Mouse (Mus musculus) c-Kit-positive CD71-positive TER-119-positive erythroid progenitor cells, embryonic 14.5 days (primary cell): ENCODE results near the gene Olfr1158.
"Not testable (repeated sequence)": the region's sequence is repeated elsewhere in the genome, so short reads cannot be mapped to it uniquely, and the experiment has no call there.

Experiments
- DNase-seq: peaks from one replicate; pipeline ENCODE4 v3.0.0-alpha.2; 2013; ENCODE audit warnings: low spot score

The Olfr1158 gene

DNA sequence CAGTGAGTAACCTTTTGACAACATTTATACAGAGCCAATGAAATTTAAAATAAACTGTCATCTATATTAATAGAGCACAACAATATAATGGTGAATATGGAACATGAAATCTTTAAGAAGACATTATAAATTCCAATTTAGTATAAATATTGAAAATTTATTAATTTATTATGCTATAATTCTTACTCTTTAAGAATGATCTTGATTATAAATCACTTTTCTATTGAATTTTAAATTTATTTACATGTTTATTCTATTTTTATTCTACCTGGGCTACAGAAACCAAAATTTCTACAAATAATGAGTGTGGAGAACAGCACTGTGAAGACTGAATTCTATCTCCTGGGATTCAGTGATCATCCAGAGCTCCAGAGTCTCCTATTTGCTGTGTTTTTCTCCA is at the start of gene Olfr1158:
Gene Olfr1158 (plus strand): TSS at position 301 of the 400 bp plus-strand sequence.
- DNase-seq = no peak

DNA sequence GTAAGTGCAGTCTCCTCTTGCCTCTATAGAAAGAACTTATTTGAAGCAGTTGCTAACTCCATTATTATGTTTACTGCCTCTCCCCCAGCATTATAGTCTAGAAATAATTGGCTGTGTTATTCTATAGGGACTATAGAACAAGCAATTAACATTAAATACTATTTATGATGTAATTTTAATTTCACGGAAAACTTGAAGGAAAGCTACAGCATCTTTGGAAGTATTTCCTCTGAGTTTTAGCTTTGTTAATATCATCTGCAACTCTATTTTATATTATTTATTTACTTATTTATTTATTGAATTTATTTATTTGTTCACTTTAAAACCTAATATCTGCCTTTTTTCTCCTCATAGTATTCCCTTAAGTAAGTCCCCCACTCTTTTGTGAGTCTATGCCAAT is 44.9 kb upstream of the Olfr1158 start, which contains the start of gene Olfr1155:
Gene Olfr1155 (minus strand): TSS at position 101 of the 400 bp plus-strand sequence.
- DNase-seq = no peak

DNA sequence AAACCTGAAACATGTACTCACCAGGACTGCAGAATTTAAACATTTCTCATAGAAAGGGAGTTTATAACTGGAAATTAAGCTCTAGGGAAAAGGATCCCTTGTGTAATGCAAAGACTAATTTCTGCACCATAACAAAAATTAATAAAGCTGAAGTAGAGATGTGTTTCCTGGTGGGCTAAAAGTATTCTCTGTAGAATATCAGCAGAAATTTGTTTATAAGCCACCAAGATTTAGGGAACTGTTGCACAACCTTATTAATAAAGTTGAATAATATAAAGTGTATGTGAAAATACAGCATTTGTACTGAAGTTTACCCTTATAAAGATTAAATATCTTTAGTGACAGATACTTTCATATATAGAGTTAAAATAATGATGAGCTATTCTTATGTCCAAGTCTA is 36.9 kb upstream of the Olfr1158 start, which contains the start of gene Olfr1156:
Gene Olfr1156 (minus strand): TSS at position 101 of the 400 bp plus-strand sequence.
- DNase-seq = no peak

DNA sequence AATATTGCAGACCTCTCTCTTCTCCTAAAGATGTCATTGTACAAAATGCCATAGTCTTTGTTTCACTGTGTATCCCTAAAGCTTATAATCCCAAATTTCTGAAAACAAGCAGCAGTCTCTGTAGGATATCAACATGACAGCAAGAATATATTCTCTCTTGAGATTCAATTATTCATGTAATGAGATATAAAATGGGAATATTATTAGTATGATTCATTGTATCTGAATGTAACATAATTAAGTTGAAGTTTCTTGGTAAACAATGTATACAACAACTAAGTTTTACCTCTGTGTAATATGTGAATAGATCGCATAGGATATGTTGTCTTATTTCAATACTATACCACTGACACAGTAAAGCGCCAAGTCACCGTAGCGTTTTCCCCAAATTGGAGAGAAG is 21.7 kb upstream of the Olfr1158 start, which contains the start of gene Olfr1157:
Gene Olfr1157 (minus strand): TSS at position 101 of the 400 bp plus-strand sequence.
- DNase-seq = no peak

DNA sequence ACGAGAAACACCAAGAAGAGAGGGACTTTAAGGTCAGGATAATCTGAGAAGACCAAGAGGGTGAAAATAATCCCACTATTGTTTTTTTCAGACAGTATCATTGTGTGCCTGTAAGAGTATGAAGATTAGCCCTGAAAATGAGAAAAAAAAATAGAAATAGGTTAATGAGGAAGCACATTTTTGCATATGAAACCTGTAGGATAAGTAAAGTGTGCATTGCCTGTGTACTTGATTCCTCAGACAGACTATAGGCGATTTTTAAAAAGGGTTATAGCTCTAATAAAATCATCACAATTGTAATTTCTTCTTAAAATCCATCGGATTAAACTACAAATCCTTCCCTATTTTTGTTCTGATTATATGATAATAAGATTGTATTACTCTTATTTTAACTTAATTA is 15.3 kb upstream of the Olfr1158 start, which contains the start of gene Olfr74:
Gene Olfr74 (minus strand): TSS at position 101 of the 400 bp plus-strand sequence.
- DNase-seq = no peak

DNA sequence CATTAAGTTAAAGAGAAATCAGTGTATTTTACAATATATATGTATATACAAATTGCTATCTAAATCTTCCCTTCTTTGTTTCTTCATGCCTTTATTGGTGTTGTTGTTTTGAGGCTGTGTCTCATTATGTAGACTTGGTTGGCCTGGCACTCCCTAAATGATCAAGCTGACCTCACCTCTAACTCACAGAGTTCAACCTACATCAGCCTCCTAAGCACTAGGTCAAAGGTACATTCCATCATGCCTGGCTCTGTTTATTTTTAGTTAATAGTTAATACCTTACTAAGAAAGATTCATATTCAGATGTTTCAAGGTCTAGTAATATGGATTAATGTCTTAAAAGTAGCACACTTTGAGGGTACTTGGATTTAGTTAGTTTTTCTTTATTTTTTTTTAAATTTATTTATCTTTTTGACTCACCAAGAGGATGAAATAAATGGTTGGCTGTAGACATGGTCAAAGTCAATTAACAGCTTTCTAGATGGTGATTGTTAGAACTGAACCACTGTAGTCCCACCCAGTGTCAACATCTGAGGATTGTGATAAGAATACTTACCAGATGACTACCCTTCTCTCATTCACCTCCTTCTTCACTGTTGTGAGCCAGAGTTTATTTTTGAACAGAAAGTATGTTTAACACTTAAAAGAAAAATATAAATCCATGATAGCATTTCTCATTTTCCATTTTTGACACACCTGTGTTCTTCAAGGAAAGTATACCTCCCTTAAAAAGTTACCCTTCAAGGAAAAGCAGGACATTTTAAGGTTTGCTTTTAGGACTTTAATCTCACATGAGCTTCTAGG is 17.8 kb downstream of the Olfr1158 start, which contains the start of gene Olfr1160:
Gene Olfr1160 (minus strand): TSS at position 754 of the 804 bp plus-strand sequence.
- DNase-seq = no peak

DNA sequence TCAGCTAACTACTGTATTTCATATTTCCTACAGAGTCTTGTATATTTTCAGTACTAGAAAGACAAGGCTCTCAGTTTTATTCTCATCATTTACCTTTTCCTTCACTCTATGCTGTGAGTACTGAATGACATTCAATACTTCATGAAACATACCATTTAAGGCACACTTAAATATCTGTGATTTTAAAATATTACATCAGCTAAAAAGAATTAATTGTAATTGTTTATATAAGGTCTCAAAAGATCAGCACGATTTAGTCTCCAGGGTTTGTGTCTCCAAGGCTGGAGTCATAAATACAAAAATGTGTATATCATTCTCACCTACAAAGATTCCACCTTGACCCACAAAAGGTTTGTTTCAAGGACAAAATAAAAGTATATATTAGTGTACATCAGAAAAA is 32.6 kb downstream of the Olfr1158 start, which contains the start of gene Olfr1161:
Gene Olfr1161 (plus strand): TSS at position 301 of the 400 bp plus-strand sequence.
- not testable (repeated sequence) for DNase-seq

DNA sequence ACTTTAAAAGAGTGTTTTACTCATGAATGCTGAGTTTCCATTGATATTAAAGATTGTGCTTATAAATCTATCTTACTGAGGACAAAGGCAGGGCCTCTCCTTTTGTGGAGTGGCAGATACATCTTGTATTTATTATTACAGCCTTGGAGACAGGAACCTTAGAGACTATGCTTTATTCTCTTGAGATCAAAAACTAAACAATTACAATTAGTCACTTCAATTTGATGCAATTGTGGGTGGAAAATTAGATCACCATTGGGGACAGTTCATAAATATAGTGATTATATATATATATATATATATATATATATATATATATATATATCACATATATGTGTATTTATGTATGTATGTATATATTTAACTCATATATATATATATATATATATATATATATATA is 47.7 kb downstream of the Olfr1158 start, which contains the start of gene Olfr73:
Gene Olfr73 (minus strand): TSS at position 101 of the 400 bp plus-strand sequence.
- no peak for DNase-seq
